Mouse (Mus musculus) cortical plate, adult 2 months (tissue): ENCODE measurements around the gene Hyal3.

Source experiments
- CTCF ChIP-seq: fragments of 200-500 bp; IDR thresholded peaks from 2 replicates; pipeline ENCODE4 v1.5.1; 2011; ENCODE audit warnings: mild to moderate bottlenecking, control low read depth, low read length; ENCODE audit not compliant: insufficient read depth; ENCODE audit errors: extremely low read depth
- POLR2A ChIP-seq: fragments of 200-500 bp; IDR thresholded peaks from 2 replicates; pipeline ENCODE4 v1.6.1; 2011; ENCODE audit warnings: mild to moderate bottlenecking, low read length, control low read depth; ENCODE audit not compliant: insufficient read depth; ENCODE audit errors: extremely low read depth

DNA sequence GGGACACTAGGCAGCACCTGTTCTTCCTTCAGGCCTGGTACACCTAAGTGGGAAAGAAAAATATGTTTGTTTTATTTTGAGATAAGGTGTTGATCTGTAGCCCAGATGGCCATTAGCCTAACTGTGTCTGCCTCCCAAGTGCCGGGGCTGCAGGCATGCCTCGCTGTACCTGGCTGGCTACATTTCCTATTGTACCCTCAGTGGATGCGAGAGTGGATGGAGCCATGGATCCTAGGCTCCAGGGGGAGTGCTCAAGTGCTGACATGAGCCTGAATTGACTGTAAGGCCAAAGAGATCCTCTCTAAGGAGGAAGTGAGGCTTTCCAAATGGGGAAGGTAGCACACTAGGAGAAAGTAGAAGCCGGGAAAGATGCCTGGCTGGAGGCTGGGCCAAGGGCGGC is 32.7 kb upstream of the Hyal3 start:
- no peak for TF ChIP-seq POLR2A
- TF ChIP-seq CTCF = no peak
